Comparison of ENCODE assay signal across 8 mouse cellular contexts in genomic region chr7:3366705-3367516, GRCm38 (mm10). TPM values are rescaled to one million over a fixed set of nuclear protein-coding genes. Genes with fewer than 3 reads are reported as not detected.
DNase-seq lines count a peak whose midpoint lies in the region; ATAC-seq lines count a peak whose summit lies in the region.
"Had no signal": no experiment of that assay in that cellular context is flagged by ENCODE, and none has a peak within 500 bp of the region (broad histone marks: within the 10 kb centered on the region; RNA-seq: fewer than 3 reads in every experiment).

No protein-coding gene starts in this region.

- peaks cover 6% of the 10 kb centered on the region for H3K4me1 ChIP-seq in hindbrain, embryonic 12.5 days
- peaks cover 25% of the 10 kb centered on the region for H3K4me1 ChIP-seq in hindbrain, embryonic 10.5 days (replicated peaks)
- H3K4me1 ChIP-seq in forebrain, embryonic 15.5 days = peaks cover 4% of the 10 kb centered on the region

- H3K9me3 ChIP-seq in hindbrain, embryonic 12.5 days (replicated peaks) = no peaks in the 10 kb centered on the region
- H3K9me3 ChIP-seq in hindbrain, embryonic 10.5 days = no peaks in the 10 kb centered on the region
- no peaks in the 10 kb centered on the region for H3K9me3 ChIP-seq in forebrain, embryonic 15.5 days

- WGBS in hindbrain, embryonic 12.5 days = 14% methylated on average over 42 of the region's 42 CpGs
- WGBS in hindbrain, embryonic 10.5 days = 12% methylated on average over 42 of the region's 42 CpGs
- 23% methylated on average over 42 of the region's 42 CpGs for WGBS in forebrain, embryonic 15.5 days

- H3K4me2 ChIP-seq in hindbrain, embryonic 12.5 days (replicated peaks) = peak overlapping the region; percentile 14; the same call in 1 of the 2 replicates
- peak overlapping the region; percentile 22; the same call in 1 of the 2 replicates for H3K4me2 ChIP-seq in forebrain, embryonic 15.5 days (replicated peaks)

- peaks cover 26% of the 10 kb centered on the region for H3K36me3 ChIP-seq in hindbrain, embryonic 12.5 days
- peaks cover 42% of the 10 kb centered on the region for H3K36me3 ChIP-seq in hindbrain, embryonic 10.5 days
- peaks cover 14% of the 10 kb centered on the region; the same call in 1 of the 2 replicates for H3K36me3 ChIP-seq in forebrain, embryonic 15.5 days

- no peak overlapping the region for H3K9ac ChIP-seq in hindbrain, embryonic 12.5 days
- no peak overlapping the region for H3K9ac ChIP-seq in forebrain, embryonic 15.5 days (replicated peaks)

- H3K27ac ChIP-seq in hindbrain, embryonic 12.5 days = no peak overlapping the region
- no peak overlapping the region for H3K27ac ChIP-seq in hindbrain, embryonic 10.5 days
- H3K27ac ChIP-seq in forebrain, embryonic 15.5 days (replicated peaks) = no peak overlapping the region

- peak; percentile 35; the same call in 1 of the 2 replicates for ATAC-seq in hindbrain, embryonic 12.5 days (ENCODE audit: low FRiP score)
- no peak for ATAC-seq in forebrain, embryonic 15.5 days (replicated peaks)
- ATAC-seq in megakaryocyte-erythroid progenitor cell, adult 5-6 weeks (replicated peaks; ENCODE audit: low FRiP score, low TSS enrichment, poor library complexity, severe bottlenecking) = 0 out of 2 replicates have a peak, but pooled peaks have one; percentile 18
- no peak for ATAC-seq in frontal cortex, adult (ENCODE audit: low TSS enrichment)

- no peak for DNase-seq in hindbrain, embryonic 10.5 days (ENCODE audit: low spot score)
- peak; percentile 78 for DNase-seq in ZHBTc4 (ENCODE audit: low read depth, low spot score)
- DNase-seq in thymus, adult 18-20 months = no peak

- peaks cover 29% of the 10 kb centered on the region for H3K27me3 ChIP-seq in hindbrain, embryonic 12.5 days
- peaks cover 35% of the 10 kb centered on the region for H3K27me3 ChIP-seq in hindbrain, embryonic 10.5 days (ENCODE audit: insufficient read depth, poor library complexity, severe bottlenecking)
- H3K27me3 ChIP-seq in forebrain, embryonic 15.5 days = no peaks in the 10 kb centered on the region

- no peak overlapping the region for H3K4me3 ChIP-seq in hindbrain, embryonic 12.5 days
- no peak overlapping the region for H3K4me3 ChIP-seq in hindbrain, embryonic 10.5 days
- H3K4me3 ChIP-seq in forebrain, embryonic 15.5 days = no peak overlapping the region

RNA-seq across cellular contexts. Expression of gene Cacng8, which starts 23.6 kb away (rescaled TPM):
- 7.9 and 8.6 TPM in 2 replicates for polyA plus RNA-seq in hindbrain, embryonic 12.5 days (2016; fragmentation: Nextera tagmentation; extraction: Ambion mirVana)
- polyA plus RNA-seq in hindbrain, embryonic 10.5 days (2016; fragmentation: Nextera tagmentation; extraction: Ambion mirVana) = 5.5 and 7.8 TPM in 2 replicates
- 12.5 and 16.4 TPM in 2 replicates for polyA plus RNA-seq in forebrain, embryonic 15.5 days (2015; fragmentation: Nextera tagmentation; extraction: Ambion mirVana)
- not detected in 2 replicates for total RNA-seq in megakaryocyte-erythroid progenitor cell, adult 5-6 weeks (2014; fragmentation: Nextera tagmentation)
- not detected in 2 replicates for total RNA-seq in megakaryocyte-erythroid progenitor cell, adult 5-6 weeks (2017)
- total RNA-seq: liver, adult 2 months had no signal
- polyA plus RNA-seq: liver, adult 2 months had no signal

RNA-seq across cellular contexts. Expression of gene Cacng7, which starts 34.2 kb away (rescaled TPM):
- polyA plus RNA-seq in hindbrain, embryonic 12.5 days (2016; fragmentation: Nextera tagmentation; extraction: Ambion mirVana) = 3.7 and 4.6 TPM in 2 replicates
- 2.2 TPM in 2 replicates for polyA plus RNA-seq in hindbrain, embryonic 10.5 days (2016; fragmentation: Nextera tagmentation; extraction: Ambion mirVana)
- 3.4 and 4.5 TPM in 2 replicates for polyA plus RNA-seq in forebrain, embryonic 15.5 days (2015; fragmentation: Nextera tagmentation; extraction: Ambion mirVana)
- not detected in 2 replicates for total RNA-seq in megakaryocyte-erythroid progenitor cell, adult 5-6 weeks (2014; fragmentation: Nextera tagmentation)
- not detected in 2 replicates for total RNA-seq in megakaryocyte-erythroid progenitor cell, adult 5-6 weeks (2017)

RNA-seq across cellular contexts. Expression of gene Cacng6, which starts 57.1 kb away (rescaled TPM):
- polyA plus RNA-seq in hindbrain, embryonic 12.5 days (2016; fragmentation: Nextera tagmentation; extraction: Ambion mirVana) = 0.27 and 1.4 TPM in 2 replicates
- 0.12 TPM in 1 of 2 replicates, not detected in the other for polyA plus RNA-seq in hindbrain, embryonic 10.5 days (2016; fragmentation: Nextera tagmentation; extraction: Ambion mirVana)
- 0.08 and 0.14 TPM in 2 replicates for polyA plus RNA-seq in forebrain, embryonic 15.5 days (2015; fragmentation: Nextera tagmentation; extraction: Ambion mirVana)
- not detected in 2 replicates for total RNA-seq in megakaryocyte-erythroid progenitor cell, adult 5-6 weeks (2014; fragmentation: Nextera tagmentation)
- not detected in 2 replicates for total RNA-seq in megakaryocyte-erythroid progenitor cell, adult 5-6 weeks (2017)
- polyA plus RNA-seq: liver, adult 2 months had no signal

Comparison
In these comparisons a context has a peak if more than half of its experiments do, and no peak if none do; other contexts are left out.
1. ATAC-seq: peak in hindbrain, embryonic 12.5 days (single experiment) and megakaryocyte-erythroid progenitor cell, adult 5-6 weeks (single experiment); none in forebrain, embryonic 15.5 days (single experiment) and frontal cortex, adult (single experiment).